Mouse (Mus musculus): Measurements from ENCODE around the gene Cog5.

Gene Cog5

GRCm38 (mm10) chr12:31937613-31938012 lies 282.9 kb downstream of the Cog5 start:
- in situ Hi-C loops (cut with MboI, MseI) = no loop called here

GRCm38 (mm10) chr12:31938391-31938997 lies 283.8 kb downstream of the Cog5 start:
- in situ Hi-C loops (cut with MboI, MseI) = no loop called here

- in situ Hi-C loops (cut with MboI, MseI) = no loop called here
Measured at GRCm38 (mm10) chr12:31939026-31939425, 284.4 kb downstream of the Cog5 start.

GRCm38 (mm10) chr12:31943020-31943654 lies 288.5 kb downstream of the Cog5 start:
- in situ Hi-C loops (cut with MboI, MseI) = loop anchor here (10.0 kb wide), 1 partner anchor 308 kb away; the partner anchor contains the start of gene Bcap29

- in situ Hi-C loops (cut with MboI, MseI) = loop anchor here (10.0 kb wide), 1 partner anchor 310 kb away; the partner anchor contains the start of gene Bcap29
Measured at GRCm38 (mm10) chr12:31944405-31944804, 289.7 kb downstream of the Cog5 start.

- in situ Hi-C loops (cut with MboI, MseI) = loop anchor here (10.0 kb wide), 1 partner anchor 313 kb away; the partner anchor contains the start of gene Bcap29
Measured at GRCm38 (mm10) chr12:31947476-31947875, 292.8 kb downstream of the Cog5 start.

- in situ Hi-C loops (cut with MboI, MseI) = loop anchor here (10.0 kb wide), 1 partner anchor 314 kb away; the partner anchor contains the start of gene Bcap29
Measured at GRCm38 (mm10) chr12:31948101-31949000, 293.7 kb downstream of the Cog5 start.

GRCm38 (mm10) chr12:31949193-31949741 lies 294.6 kb downstream of the Cog5 start:
- in situ Hi-C loops (cut with MboI, MseI) = loop anchor here (10.0 kb wide), 1 partner anchor 314 kb away; the partner anchor contains the start of gene Bcap29

GRCm38 (mm10) chr12:31949759-31950658 lies 295.3 kb downstream of the Cog5 start, which contains the start of gene Hbp1:
Gene Hbp1, minus strand, starts transcription at chr12:31950535.
- in situ Hi-C loops (cut with MboI, MseI) = loop anchor here (10.0 kb wide), 1 partner anchor 315 kb away; the partner anchor contains the start of gene Bcap29

GRCm38 (mm10) chr12:31950659-31951031 lies 296.0 kb downstream of the Cog5 start:
- in situ Hi-C loops (cut with MboI, MseI) = no loop called here

- in situ Hi-C loops (cut with MboI, MseI) = no loop called here
Measured at GRCm38 (mm10) chr12:31955843-31956242, 301.2 kb downstream of the Cog5 start.

GRCm38 (mm10) chr12:31964074-31964473 lies 309.4 kb downstream of the Cog5 start:
- in situ Hi-C loops (cut with MboI, MseI) = no loop called here

GRCm38 (mm10) chr12:31965517-31966212 lies 311.0 kb downstream of the Cog5 start:
- in situ Hi-C loops (cut with MboI, MseI) = loop anchor here (5.0 kb wide), 2 partner anchors 182 to 282 kb away; no protein-coding TSS in a partner anchor

- in situ Hi-C loops (cut with MboI, MseI) = loop anchor here (5.0 kb wide), 2 partner anchors 181 to 281 kb away; no protein-coding TSS in a partner anchor
Measured at GRCm38 (mm10) chr12:31966405-31966804, 311.7 kb downstream of the Cog5 start.

GRCm38 (mm10) chr12:31967536-31967935 lies 312.9 kb downstream of the Cog5 start:
- in situ Hi-C loops (cut with MboI, MseI) = loop anchor here (5.0 kb wide), 2 partner anchors 180 to 280 kb away; no protein-coding TSS in a partner anchor

- in situ Hi-C loops (cut with MboI, MseI) = loop anchor here (5.0 kb wide), 2 partner anchors 178 to 278 kb away; no protein-coding TSS in a partner anchor
Measured at GRCm38 (mm10) chr12:31969111-31969510, 314.4 kb downstream of the Cog5 start.

- in situ Hi-C loops (cut with MboI, MseI) = no loop called here
Measured at GRCm38 (mm10) chr12:31971547-31971946, 316.9 kb downstream of the Cog5 start.

GRCm38 (mm10) chr12:31973473-31974172 lies 319.0 kb downstream of the Cog5 start:
- in situ Hi-C loops (cut with MboI, MseI) = no loop called here

GRCm38 (mm10) chr12:31976544-31976943 lies 321.9 kb downstream of the Cog5 start:
- in situ Hi-C loops (cut with MboI, MseI) = no loop called here
